Mouse (Mus musculus) layer of hippocampus, adult 9-11 months (tissue): ENCODE measurements at regions not wholly inside any gene's neighbourhood (a gene's known extent, or its start where the extent isn't known, plus 50 kb on each side); places are given as distances from the start of the nearest gene placed in this dataset.

Experiments
- DNase-seq: peaks from one replicate; pipeline ENCODE4 v3.0.0; 2022

DNA sequence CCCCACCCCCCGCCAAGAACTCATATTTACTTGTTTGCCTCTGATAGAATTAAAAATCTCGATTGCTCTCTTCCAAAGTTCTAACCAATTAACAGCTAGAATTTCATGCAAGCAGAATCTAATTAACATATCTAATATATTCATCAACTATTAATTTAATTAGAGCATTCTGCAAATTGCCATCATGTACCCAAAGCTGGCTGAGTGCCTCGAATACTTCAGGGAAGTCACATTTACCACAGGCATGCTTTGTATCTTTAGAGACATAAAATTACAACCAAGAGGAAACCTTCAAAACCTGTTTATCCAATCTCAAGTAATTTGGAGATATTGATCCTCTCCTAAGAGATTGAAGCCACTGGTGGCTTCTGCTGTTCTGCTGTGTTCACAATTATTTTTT is 401.6 kb upstream of the Nmur2 start:
- DNase-seq = no peak

DNA sequence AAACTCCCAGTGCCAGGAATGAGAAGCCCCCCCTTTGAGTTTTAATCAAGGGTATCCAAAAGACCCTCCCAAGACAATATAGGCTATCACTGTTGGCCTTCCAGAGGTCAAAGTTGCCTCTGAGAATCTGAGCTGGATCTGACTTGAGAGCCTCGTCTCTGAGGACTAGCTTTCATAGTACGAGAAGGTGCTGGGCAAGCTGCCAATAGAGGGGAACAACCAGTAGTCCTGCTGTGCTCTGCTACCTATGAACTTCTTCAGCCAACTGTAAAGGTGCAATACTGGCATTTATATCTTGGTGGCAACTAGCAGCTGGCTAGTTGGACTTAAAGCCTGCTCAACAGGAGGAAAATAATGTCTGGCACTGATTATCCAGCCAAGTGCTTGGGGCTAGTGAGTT is 400.3 kb upstream of the Nmur2 start:
- DNase-seq = no peak

DNA sequence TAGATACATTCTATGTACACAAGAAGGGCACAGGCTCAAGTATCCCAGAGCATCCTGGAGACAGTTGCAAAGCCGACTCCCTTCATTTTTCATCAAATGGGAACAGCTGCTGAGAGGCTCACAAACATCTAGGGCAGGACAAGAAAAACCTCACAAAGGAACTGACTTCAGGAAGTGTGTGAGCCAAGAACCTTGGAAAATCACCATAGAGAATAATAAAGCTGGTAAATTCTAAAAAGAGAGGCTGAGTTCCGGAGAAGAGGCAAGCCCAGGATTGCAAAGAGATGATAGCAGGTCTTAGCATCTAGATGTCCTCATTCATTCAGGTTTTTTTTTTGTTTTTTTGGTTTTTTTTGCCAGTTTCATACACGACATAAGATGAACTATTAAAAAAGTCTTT is 390.3 kb upstream of the Nmur2 start:
- no peak for DNase-seq

DNA sequence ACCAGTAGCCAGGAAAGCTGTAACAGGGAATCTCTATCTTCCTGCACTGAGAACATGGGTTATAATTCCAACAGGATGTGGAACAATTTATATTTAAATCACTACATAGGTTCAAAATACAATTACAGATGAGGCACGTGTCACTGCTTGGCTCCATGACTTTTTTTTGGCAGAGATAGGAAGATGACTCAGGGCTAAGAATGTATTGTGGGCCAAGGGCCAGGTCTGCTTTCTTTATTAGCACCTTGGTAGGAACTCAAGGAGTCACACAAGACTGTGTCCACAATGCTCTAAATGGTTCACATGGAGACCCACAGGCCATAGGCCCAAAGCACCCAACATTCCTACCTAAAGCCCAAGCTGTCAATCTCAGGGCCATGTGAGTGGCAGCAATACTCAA is 344.0 kb upstream of the Nmur2 start:
- no peak for DNase-seq

DNA sequence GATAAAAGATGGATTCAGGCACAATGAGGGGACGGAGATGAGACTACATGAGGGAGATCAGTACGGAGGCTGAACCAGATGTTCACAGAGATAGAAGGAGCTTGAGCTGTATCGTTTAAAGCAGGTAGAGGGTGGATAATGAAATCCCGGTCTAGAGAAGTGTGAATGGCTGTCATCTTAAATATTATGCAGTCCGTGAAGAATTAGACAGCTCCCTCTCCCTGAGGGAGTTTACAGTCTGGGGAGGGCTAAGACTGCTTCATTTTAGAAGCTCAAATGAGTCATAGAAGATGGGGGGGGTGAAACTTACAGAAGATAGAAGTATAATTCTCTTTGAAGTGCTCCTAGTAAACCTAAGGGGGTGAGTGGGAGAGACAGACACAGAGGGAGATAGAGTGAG is 336.7 kb upstream of the Nmur2 start:
- no peak for DNase-seq

DNA sequence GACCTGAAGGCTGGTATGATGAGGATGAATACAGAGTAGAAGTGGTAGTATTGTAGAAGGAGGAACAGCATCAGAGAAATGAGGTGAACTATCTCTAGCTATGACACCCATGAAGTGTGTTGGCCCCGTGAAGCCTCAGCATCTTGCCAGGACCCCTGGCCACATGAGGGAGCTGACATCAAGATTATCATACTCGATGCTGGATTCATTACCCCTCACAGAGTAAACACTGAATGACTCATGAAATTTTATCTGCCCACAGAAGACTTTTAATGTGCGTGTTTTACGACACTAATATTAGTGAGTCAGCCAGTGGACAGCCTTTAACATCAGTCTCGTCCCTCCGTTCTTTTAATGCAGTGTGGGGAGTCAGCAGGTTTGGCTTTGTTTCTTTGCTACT is 333.5 kb upstream of the Nmur2 start:
- peak; percentile 25 for DNase-seq

DNA sequence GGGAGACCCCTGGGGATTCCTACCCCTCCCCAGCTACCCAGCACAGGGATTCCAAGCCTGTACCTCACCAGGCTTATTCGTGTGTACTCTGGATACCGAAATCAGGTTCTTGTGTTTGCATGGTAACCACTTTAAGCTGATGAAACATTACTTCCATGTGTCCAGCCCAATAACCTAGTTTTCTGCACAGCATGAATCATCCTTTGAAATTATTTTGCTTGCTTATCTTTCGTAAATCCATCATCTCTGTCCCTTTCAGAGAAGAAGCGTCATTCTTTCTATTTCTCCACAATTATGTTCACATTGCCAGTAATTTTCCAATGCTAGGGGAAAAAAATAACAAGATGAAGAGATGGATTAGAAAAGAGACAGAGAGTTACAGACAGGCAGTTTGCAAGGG is 332.8 kb upstream of the Nmur2 start:
- no peak for DNase-seq

DNA sequence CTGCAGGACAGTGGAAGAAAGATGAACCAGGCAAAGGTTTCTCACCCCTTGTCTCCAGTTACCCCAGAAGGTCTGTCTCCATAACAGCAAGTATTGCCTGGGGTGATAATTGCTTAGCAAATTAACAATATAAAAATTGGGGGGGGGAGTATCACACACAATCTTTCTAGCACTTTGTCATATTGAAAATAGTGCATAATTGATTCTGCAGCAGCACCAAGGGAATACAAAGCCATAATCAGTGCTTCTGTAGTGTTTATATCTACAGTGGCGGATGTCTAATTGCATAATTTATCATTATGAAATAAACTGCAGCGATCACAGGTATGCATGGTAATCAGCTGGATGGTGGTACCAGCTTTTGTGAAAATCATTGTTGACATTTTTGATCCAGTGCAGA is 316.9 kb upstream of the Nmur2 start:
- no peak for DNase-seq

DNA sequence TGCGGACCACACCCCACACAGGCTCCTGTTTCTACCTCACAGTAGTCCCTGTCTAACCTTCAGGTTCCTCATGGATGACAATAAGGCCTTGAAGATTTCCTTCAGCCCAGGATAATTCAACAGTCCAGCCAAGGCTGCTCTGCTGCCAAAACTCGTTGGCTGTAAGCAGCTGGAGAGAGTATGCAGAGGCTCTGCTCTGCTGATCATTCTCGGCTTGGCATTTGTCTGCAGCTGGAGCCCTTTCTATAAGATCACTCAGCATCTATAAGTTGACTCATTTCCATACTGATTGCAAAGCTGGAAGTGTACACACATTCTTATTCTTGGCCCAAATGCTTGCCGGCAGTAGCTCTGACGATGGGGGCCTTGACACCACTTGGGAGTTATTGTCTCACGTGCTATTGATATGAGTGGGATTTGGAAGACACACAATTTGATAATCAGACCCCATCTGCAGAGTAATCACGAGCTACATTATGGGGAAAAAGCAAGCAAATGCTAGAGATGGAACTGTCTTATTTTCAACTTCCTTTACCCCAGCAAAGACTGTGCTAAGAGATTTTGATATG is 311.1 kb upstream of the Nmur2 start:
- peak; percentile 20 for DNase-seq

DNA sequence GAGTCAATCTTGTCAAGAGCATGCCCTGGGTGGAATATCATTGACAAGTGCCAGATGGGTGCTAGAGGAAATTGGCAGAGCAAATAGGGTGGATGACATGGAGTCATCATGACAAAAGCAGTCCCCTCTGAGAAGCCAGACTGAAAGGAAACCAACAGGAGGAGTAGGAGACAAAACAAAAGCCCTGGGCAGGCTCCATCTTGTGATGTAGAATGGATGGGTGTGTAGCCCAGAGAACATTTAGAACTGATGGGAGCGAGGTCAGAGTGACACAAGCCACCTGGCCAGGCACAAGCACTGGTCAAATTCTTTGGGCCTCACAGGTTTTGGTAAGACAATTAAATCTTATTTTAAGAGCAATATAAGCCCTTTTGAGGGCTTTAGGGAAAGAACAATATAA is 310.4 kb upstream of the Nmur2 start:
- peak; percentile 9 for DNase-seq

DNA sequence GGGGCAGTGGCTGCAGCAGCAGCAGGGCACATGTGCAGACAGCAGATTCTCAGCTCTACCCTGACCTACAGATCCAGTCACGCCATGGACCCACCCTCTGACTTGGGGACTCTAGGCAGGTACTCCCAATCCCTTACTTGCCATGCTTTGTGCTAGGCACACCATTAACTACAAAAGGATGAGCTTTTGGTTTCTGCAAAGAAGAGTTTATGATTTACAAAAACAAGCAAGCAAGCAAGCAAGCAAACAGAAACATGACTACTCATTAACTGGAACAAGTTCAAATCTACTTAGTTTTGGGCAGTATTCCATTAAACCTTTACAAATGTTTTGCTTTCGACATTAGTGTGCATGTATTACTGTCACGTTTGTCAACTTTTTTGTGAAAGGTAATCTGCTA is 309.0 kb upstream of the Nmur2 start:
- no peak for DNase-seq

DNA sequence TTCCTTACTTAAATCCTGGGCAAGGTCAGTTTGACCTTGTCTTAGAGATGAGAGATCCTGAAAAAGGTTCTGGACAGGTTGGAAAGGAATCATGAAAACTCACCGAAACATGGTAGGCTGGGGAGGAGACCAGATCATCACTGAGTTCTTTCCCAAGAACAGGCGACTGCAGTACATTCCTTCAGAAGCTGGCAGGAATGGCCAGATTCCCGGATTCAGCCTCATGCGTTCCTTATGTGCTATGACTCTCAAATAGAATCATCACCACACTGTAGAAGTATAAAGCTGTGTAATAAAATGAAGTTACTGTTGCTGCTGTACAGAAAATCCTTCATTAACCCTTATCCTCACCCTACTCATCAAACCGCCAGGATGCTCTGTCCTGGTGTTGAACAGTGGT is 307.6 kb upstream of the Nmur2 start:
- no peak for DNase-seq

DNA sequence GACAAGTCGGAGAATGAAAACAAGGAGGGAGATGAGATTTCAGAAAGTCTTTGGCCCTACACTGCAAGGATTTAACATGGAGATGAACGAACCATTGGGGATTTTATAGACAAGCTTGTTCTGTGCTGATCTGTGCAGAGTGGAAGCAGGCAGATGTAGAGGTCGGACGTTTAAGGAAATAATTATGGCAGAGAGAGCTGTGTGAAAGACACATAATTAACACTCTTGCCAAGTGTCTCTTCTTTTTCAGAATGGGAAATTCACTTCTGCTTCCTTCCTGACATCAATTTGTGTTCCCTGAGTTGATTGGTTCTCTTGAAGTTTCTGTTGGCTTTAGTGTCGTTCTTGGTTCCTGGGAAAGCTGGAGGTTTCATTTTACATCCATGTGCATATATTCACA is 302.3 kb upstream of the Nmur2 start:
- DNase-seq = no peak

DNA sequence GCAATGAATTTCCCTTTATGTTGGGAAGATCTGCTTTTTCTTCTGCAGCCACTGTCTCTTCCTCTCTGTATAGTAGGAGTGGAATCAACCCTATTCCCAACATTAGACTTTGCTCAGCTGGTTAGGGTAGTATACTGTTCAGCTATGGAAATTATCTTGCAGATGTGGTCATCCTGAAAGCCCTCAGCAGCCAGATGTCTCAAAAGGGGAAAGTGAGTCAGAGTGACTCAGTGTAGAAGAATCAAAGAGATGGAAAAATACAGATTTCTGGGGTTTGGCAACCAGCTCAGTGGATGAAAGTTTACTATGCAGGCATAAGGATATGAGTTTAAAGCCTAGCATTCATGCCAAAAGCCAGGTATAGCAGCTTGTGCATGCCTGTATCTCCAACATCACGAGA is 300.9 kb upstream of the Nmur2 start:
- no peak for DNase-seq

DNA sequence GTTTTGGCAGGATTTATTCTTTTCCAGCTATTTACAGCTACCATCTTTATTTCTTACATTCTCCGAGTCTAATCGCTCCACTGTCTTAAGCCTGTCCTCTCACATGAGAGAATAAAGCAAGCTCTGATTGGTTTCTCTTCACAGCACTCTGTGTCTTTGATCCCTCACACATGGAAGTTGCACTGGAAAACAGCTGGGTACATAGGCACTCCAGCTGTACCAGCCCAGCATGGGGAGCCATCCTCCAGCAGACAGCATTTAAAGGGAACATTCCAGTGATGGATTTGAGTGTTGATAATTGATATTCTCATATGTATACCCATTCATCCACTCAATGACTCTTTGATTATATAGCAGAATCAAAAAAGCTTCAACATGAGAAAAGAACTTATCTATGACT is 300.2 kb upstream of the Nmur2 start:
- no peak for DNase-seq

DNA sequence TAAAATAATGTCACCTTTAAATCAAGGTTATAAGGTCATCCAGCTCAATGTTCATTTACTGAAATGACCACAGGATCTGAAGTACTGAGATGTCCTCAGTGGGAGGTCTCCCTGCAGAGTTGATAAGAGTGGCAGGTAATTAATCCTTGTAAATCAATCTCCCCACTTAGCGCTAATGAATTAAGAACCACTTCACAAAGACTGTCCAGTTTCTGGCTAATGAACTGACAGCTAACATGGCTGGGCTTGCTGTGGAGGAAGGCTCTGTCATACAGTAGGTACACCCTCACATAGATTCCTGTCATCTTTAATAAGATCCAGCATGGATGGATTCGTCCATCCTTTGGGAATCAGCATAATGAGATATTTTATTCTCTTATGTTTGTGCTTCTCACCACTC is 297.7 kb upstream of the Nmur2 start:
- DNase-seq = no peak

DNA sequence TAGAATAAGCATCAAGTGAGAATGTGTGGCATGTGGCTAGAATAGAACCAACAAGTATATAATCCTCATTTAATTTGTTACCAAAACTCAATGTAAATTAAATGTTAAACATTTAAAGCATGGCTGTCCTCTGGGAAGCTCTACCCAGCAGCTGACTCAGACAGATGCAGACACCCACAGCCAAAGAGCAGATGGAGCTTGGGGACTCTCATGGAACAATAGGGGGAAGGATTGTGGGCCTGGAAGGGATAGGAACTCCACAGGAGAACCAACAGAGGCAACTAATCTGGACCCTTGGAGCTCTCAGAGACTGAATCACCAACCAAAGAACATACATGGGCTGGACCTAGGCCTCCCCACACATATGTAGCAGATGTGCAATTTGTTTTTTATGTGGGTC is 295.1 kb upstream of the Nmur2 start:
- DNase-seq = peak; percentile 62

DNA sequence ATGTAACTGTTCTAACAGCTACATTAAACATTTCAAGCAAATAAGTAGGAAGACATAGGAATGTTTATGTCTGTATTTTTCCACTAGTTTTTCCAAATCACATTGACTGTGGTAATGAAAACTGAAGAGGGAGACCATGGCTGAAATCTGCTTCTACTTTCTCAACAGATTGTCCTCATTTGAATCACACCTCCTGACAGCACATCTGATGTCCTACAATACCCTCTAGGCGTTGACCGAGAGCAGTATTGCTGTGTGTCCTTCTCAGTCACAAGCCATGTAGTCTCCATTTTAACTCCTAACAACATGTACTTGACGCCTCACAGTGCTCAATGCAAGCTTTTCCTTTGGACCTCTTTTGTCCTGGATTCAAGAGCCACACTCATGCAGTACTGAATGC is 279.5 kb upstream of the Nmur2 start:
- DNase-seq = no peak

DNA sequence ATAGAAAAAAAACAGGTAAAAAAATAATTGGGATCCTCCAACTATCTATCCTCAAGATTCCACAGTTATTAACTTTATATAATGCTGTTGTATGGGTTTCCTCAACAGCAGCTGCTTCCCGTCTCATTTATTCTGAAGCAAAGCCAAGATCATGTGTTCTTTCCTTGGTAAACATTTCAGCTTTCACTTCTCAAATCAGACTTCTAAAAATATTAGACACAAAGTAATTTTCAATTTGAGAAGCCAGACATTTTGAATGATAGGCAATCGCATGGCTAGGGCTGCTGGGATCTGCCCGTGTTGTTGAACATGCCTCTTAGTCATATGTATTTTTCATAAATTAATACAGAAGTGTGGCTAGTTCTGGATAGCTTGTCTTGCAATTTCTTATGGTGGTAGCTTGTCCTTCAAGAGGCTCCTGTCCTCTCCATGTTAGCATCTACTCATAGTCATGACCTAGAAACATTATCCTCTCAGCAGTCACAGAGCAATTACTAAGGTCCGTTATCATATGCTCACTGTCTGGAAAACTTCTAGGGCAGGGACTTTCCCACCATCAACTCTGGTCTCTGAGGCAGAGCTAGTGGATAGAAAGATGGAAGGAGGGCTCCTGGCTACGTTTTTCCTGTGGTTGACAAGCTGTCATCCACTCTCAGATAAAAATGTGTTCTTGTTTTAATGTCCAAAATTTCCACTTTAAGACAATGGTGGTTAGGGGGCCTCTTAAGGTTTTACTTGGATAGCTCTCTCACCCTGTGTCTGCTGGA is 274.6 kb upstream of the Nmur2 start:
- DNase-seq = no peak

DNA sequence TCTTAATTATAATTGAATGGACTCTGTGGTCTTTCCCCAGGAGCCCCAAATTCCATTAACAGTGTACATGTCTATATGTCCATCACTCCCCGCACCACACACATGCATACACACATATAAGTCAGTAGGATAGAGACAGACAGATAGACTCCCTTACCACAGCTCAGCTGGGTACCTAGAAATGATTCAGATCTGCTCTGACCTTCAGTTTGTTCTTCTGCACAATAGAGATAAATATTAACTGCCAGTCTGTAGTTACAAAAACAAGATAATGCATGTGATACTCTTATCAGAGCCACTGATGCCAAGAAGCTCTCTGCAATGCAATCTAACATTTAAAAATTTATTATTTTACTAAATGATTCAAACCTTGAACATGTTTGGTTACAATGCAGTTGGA is 268.7 kb upstream of the Nmur2 start:
- DNase-seq = no peak

DNA sequence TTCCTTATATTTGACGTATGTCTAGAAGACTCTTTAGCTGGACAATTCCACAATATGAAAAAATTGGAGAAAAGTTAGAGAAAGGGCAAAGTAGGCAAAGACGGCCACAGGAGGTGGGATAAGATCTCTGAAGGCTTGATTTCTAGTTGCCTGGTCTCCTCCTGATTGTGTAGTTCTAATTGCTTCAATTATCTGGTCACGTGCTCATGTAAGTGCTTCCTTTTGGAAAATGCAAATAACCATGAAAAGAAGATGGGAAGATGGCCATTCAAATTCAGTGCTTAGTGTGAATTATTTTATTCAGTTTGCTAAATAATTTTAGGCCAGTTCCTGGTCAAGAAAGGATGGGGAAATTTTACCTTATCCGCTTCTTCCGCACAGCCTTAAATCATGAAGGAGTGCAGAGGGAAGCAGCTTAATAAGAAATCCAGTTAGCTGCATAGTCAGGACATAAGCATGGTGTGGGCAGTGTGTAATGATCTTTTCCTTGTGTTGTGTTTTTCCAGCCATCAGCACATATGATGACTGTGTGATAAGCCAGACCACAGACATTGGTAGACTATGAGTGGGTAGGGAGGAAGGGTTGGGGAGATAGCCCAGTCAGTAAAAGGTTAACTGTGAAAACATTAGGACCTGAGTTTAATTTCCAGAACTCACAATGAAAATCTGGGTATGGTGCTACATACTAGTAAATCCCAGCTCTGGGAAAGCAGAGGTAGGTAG is 267.7 kb upstream of the Nmur2 start:
- DNase-seq = no peak

DNA sequence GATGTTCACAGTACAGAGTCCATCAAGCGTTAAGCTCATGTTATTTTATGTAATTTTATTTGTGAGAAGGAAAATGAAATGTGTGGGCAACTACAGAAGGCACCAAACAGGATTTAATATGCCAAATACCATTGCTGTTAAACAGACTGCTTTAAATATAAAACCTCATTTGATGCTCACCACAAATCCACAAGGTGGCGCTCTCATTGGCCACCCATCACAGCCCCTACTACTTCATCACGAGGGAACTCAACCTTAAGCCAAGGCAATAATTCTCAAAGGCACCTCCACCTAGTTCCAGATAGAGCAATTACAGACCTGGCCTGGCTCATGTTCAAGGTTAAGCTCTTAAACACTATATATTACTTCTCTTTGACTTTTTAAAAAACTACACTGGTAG is 266.2 kb upstream of the Nmur2 start:
- DNase-seq = no peak

DNA sequence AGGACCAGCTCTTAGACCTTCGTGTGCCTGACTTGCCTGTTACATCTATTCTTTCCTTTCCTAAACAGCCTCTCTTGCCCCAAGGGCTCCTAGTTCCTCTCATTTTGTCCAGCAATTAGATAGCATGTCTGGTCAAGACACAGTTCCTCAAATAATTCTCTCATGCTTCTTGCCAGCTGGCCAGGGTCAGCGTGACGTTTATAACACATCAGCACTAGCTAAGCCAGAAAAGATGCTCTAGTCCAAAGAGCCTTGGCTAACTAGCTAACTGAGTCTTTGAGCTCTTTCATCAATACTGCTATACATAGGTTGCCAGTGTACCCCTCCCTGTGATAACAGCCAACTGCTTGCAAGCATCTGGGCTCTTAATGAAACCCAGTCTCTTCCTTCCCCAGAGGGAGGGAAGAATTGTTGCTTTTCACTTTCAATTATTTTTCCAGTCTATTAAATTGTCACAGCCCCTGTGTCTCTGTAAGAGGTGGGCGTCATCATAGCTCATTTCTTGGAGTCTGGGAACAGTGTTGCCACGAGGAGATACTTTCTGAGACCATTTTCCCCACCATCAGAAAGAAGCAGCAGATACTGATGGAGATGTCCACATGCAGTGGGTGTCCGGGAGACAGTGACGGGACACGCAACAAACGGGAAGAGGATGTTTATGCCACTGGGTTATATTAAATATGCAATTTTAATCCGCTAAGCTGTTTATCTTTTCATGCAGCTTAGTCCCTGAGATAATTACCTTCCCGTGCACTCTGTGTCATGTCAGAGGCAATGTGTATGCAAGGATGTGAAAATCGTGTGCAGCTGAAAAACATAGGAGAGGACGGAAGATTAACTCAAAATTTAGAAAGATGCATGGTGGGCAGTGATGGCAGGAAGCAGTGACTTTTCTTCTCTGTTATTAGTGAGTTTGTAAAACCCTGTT is 250.1 kb upstream of the Nmur2 start:
- no peak for DNase-seq
